Mouse (Mus musculus) kidney, embryonic 15.5 days (tissue): ENCODE results near the gene Ccdc121. TPM values are rescaled to one million over a fixed set of nuclear protein-coding genes. Genes with fewer than 3 reads are reported as not detected.
"Not testable (repeated sequence)": the region's sequence is repeated elsewhere in the genome, so short reads cannot be mapped to it uniquely, and the experiment has no call there.

Source experiments
- ATAC-seq: fragments of 200-750 bp; cut with Nextera tagmentation; replicated peaks from 2 replicates; pipeline ENCODE4 v1.8.0; 2017; ENCODE audit warnings: moderate TSS enrichment; ENCODE audit not compliant: low FRiP score
- H3K27ac ChIP-seq: fragments of 300-500 bp; sonication (generic); 2 replicates; pipeline ENCODE4 v1.5.1; 2015; ENCODE audit warnings: mild to moderate bottlenecking, inconsistent platforms
- H3K27me3 ChIP-seq: fragments of 300-500 bp; sonication (generic); 2 replicates; pipeline ENCODE4 v1.6.1; 2015; ENCODE audit warnings: inconsistent platforms
- H3K36me3 ChIP-seq: fragments of 300-500 bp; sonication (generic); 2 replicates; pipeline ENCODE4 v1.6.1; 2015; ENCODE audit warnings: inconsistent platforms
- H3K4me1 ChIP-seq: fragments of 300-500 bp; sonication (generic); 2 replicates; pipeline ENCODE4 v1.6.1; 2015; ENCODE audit warnings: inconsistent platforms
- H3K4me2 ChIP-seq: fragments of 300-500 bp; sonication (generic); 2 replicates; pipeline ENCODE4 v1.6.1; 2015; ENCODE audit warnings: moderate library complexity, mild to moderate bottlenecking, inconsistent platforms
- H3K4me3 ChIP-seq: fragments of 300-500 bp; sonication (generic); replicated peaks from 2 replicates; pipeline ENCODE4 v1.5.1; 2015; ENCODE audit warnings: mild to moderate bottlenecking, inconsistent platforms
- H3K9ac ChIP-seq: fragments of 300-500 bp; sonication (generic); 2 replicates; pipeline ENCODE4 v1.6.1; 2015; ENCODE audit warnings: mild to moderate bottlenecking, inconsistent platforms
- H3K9me3 ChIP-seq: fragments of 300-500 bp; sonication (generic); replicated peaks from 2 replicates; pipeline ENCODE4 v1.6.1; 2016; ENCODE audit warnings: inconsistent platforms
- WGBS: fragments of 180-500 bp; shearing (Covaris S2); methylation state at CpG from one replicate; pipeline ENCODE4 v1.1.7; 2015; ENCODE audit warnings: mixed read lengths; 5-methylcytosine and 5-hydroxymethylcytosine counted together
- polyA plus RNA-seq: library from polyadenylated mRNA; unstranded; fragments of >200 nt; fragmentation: Nextera tagmentation; extraction: Ambion mirVana; gene quantifications from 2 replicates; pipeline ENCODE4 v1.2.1, GENCODE M21; 2015

The Ccdc121 gene
- polyA plus RNA-seq, 1 experiment from 2014 or later, result 0.08 TPM

DNA sequence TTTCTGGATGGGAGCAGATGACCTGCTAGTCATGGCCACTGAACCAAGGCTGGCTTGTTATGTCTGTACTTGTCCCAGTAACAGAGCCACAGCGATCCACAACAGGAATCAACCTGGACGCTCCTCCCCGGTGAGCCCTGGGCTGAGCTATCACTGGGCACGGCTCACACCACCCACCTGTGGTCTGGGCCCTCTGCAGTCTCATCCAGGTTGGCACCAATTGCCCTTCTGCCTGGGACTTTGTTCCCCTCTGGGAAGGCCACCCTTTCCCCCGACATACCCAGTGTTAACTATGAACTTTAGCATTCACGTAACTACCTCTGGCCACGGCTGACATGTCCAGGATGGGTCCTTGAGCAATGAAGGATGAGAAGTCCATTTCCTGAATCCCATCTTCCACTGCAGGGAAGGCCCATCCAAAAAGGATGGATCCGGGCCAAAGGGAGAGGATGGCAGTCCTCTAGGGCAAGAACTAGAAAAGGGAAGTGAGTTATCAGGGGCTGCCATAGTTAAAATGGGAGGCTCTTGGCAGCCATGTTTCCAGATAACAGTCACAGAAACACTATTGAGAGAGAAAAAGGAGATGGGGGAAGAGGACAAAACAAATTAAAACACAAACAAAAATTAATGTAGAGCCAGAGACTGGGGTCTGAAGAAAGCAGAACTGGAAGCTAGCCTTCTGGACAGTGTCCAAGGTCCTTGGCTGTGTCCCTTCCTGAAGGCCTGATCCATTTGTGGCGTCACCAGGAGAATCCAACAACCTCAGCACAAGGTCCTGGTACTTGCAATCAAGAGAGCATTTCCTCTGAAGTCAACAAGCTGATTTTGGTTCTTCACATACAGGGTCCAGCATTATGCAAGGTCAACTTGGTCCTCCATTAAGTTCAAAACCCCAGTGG lies 26.6 kb upstream of the Ccdc121 start:
- Histone ChIP-seq H3K4me3 (no peak overlapping the region), H3K36me3 (no peaks in the 10 kb centered on the region), H3K9ac (no peak overlapping the region), H3K4me1 (peaks cover 40% of the 10 kb centered on the region), H3K4me2 (no peak overlapping the region), H3K9me3 (no peaks in the 10 kb centered on the region), H3K27me3 (no peaks in the 10 kb centered on the region), H3K27ac (no peak overlapping the region)
- ATAC-seq, result no peak
- WGBS, result 91% methylated on average over 9 of the region's 9 CpGs

DNA sequence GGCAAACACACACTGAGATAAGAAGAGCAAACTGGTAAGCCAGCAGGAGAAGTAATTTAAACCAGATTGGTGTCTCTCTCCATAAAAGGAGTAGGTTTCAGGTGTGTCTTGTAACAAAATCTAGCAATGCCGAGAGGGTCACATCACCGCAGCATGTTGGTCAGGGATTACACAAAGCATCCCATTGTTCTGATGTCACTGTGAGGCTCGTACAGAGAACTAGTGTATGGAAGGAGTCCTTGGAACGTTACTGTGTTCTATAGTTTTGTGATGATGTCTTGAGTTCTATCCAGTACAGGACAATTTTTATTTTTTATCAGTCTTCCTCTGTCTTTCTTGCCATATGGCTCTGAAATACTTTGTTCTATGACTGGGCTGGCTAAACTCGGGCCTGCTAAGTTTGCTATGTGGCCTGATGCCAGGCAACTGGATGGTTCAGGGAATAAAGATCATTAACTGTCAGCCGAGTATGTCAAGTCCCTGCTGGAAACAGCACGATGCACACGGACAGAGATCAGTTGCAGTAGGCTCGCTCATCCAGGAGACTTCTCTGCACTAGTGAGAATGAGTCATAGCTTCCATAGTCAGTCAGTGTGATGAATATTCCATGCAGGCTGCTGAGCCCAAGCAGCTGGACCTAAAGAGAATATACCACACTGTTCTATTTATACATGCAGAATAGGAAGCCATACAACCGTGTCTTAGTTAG lies 24.1 kb upstream of the Ccdc121 start:
- H3K36me3 ChIP-seq, result no peaks in the 10 kb centered on the region
- H3K9me3 ChIP-seq, result no peaks in the 10 kb centered on the region
- WGBS, result 30% methylated on average over 10 of the region's 10 CpGs
- H3K9ac ChIP-seq, result no peak overlapping the region
- H3K4me1 ChIP-seq, result peaks cover 34% of the 10 kb centered on the region
- H3K4me3 ChIP-seq, result no peak overlapping the region
- H3K4me2 ChIP-seq, result no peak overlapping the region
- no peaks in the 10 kb centered on the region for H3K27me3 ChIP-seq
- ATAC-seq, result 0 out of 2 replicates have a peak, but pooled peaks have one; percentile 20
- peak overlapping the region; percentile 45 for H3K27ac ChIP-seq

DNA sequence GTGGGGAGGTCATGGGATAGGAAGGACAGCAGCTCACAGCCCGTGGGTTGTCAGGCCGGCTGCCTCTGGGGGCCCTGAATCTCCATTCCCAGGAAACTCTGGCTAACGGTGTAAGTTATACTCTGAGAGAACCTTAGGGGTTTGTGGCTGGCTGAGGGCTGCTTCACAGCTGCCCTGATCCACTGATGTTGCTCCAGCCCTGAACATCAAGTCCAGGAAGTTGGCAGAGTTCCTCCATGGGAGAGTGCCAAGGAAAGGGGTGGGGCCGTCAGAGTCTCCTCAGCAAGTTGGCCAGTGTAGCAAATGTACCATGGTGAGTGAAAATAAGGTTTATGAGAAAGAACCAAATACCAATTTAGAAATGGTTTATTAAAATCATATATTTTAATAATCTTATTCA lies 18.1 kb upstream of the Ccdc121 start:
- 52% methylated on average over 4 of the region's 4 CpGs for WGBS
- no peaks in the 10 kb centered on the region for H3K9me3 ChIP-seq
- no peaks in the 10 kb centered on the region for H3K27me3 ChIP-seq
- no peak for ATAC-seq
- peaks cover 22% of the 10 kb centered on the region for H3K4me1 ChIP-seq
- H3K36me3 ChIP-seq, result no peaks in the 10 kb centered on the region
- no peak overlapping the region for H3K27ac ChIP-seq
- H3K4me3 ChIP-seq, result no peak overlapping the region
- H3K4me2 ChIP-seq, result no peak overlapping the region
- H3K9ac ChIP-seq, result no peak overlapping the region

DNA sequence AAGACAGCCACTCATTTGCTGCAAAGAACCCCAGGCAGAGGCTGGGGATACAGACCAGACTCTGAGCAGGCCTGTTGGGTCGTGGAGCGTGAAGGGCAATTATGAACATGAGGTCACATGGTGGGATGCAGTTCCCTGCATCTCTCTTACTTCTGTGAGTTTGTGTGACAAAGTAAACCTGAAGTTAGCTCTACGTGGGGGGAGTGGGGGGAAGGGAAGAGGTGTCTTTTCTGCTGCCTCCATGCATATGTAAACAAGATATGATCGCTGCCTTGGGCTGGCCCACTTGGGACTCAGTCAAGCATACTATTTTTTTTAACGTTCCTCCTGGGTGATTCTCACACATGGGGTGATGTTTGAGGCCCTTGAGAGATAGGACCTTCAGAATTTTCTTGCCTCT lies 14.7 kb upstream of the Ccdc121 start:
- H3K36me3 ChIP-seq, result no peaks in the 10 kb centered on the region
- 34% methylated on average over 5 of the region's 5 CpGs for WGBS
- H3K27me3 ChIP-seq, result no peaks in the 10 kb centered on the region
- no peak overlapping the region for H3K4me3 ChIP-seq
- ATAC-seq, result 0 out of 2 replicates have a peak, but pooled peaks have one; percentile 40
- H3K4me1 ChIP-seq, result peaks cover 32% of the 10 kb centered on the region
- H3K9me3 ChIP-seq, result no peaks in the 10 kb centered on the region
- no peak overlapping the region for H3K27ac ChIP-seq
- H3K9ac ChIP-seq, result no peak overlapping the region
- H3K4me2 ChIP-seq, result no peak overlapping the region

DNA sequence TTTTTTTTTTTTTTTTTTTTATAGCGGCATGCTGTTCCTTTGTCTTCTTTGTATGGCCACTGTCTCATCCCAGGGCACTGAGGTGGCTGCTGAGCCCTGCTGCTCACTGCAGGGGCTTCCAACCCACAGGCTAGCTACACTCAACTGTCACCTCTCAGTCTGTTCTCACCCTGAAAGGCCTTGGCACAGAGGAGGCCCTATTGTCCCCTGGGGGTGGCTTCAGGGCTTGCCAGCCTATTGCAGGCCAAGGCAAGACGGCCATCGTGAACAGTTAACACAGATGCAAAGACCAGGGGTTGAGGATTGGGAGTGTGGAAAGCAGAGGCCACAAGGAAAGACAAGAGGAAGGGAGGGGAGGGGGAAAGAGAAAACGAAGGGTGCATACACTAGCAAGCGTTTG lies 12.6 kb upstream of the Ccdc121 start:
- H3K4me2 ChIP-seq, result no peak overlapping the region
- H3K9me3 ChIP-seq, result no peaks in the 10 kb centered on the region
- H3K4me3 ChIP-seq, result no peak overlapping the region
- H3K9ac ChIP-seq, result no peak overlapping the region
- no peaks in the 10 kb centered on the region for H3K27me3 ChIP-seq
- WGBS, result 78% methylated on average over 5 of the region's 5 CpGs
- peaks cover 30% of the 10 kb centered on the region for H3K4me1 ChIP-seq
- ATAC-seq, result no peak
- no peak overlapping the region for H3K27ac ChIP-seq
- H3K36me3 ChIP-seq, result no peaks in the 10 kb centered on the region

DNA sequence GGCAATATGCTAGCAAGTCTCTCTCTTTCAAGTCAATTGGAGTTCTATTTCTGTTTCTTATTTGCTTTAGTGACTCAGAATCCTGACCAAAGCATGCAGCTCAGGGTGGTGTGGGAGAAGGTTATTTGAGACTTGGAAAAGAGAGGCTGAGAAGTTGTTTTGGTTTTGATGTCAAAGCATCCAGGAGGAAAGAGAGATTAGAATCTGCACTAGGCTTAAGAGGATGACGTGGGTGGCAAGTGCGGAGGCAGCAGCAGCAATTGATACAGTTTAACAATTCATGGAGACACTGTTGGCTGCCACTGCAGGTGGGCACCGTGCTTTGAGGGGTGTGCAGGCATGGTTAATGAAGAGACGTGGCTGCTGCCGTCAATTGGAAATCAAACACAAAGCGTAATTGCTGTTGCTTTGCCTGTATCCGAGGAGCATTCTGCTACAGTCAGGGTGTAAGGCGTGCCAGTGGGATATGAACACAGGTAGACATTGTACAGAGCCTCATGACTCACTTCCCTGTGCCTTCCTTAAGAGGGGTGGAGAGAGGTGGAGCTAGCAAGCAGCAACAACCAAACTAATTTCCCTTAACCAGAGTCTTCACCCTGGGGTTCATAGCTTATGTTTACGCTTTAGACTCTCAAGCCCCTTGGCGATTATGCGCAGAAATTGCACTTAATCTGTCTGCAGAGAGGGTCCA lies 10.3 kb upstream of the Ccdc121 start:
- no peak overlapping the region for H3K9ac ChIP-seq
- no peak overlapping the region for H3K4me2 ChIP-seq
- H3K27me3 ChIP-seq, result no peaks in the 10 kb centered on the region
- no peaks in the 10 kb centered on the region for H3K9me3 ChIP-seq
- H3K4me3 ChIP-seq, result no peak overlapping the region
- H3K4me1 ChIP-seq, result peaks cover 23% of the 10 kb centered on the region
- H3K36me3 ChIP-seq, result no peaks in the 10 kb centered on the region
- peak overlapping the region; percentile 25; the same call in 1 of the 2 replicates for H3K27ac ChIP-seq
- no peak for ATAC-seq
- 59% methylated on average over 11 of the region's 11 CpGs for WGBS

DNA sequence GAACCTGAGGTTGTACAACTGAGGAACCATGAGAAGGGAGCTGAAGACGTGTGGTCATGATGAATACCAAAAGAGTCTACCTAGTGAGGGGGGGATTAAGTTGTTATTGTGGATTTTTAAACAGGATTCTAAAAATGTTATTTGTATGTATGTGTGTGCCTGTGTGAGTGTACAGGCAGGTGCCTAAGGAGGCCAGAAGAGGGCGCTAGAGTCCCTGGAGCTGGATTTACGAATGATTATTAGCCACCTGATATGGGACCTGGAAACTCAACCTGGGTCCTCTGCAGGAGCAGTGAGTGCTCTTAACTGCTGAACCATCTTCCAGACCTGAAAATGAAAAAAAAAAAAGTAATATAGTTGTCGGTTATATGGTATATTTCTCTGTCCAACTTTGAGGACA lies 7.9 kb upstream of the Ccdc121 start:
- no peak overlapping the region for H3K9ac ChIP-seq
- H3K36me3 ChIP-seq, result no peaks in the 10 kb centered on the region
- H3K4me3 ChIP-seq, result no peak overlapping the region
- no peak overlapping the region for H3K27ac ChIP-seq
- H3K9me3 ChIP-seq, result no peaks in the 10 kb centered on the region
- no peaks in the 10 kb centered on the region for H3K27me3 ChIP-seq
- peaks cover 13% of the 10 kb centered on the region; the same call in 1 of the 2 replicates for H3K4me1 ChIP-seq
- WGBS, result 85% methylated on average over 4 of the region's 4 CpGs
- ATAC-seq, result no peak
- H3K4me2 ChIP-seq, result no peak overlapping the region

DNA sequence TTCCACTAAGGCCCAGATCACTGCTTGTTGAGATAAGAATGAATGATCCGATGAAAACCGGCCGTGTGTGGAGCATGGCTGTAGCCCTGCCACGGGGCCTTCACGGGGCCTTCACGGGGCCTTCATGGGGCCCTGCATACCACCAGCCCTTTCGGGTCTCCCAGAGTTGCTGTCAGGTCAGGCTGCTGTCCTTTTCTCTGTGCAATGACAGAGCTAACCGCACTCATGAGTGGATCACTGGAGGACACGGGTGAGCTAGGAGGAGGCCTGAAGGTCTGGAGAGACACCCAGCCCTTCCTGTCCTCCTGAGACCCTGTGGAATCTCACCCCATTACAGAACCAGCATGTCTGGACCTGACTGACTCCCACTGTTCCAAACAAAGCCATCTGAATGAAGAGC lies 6.8 kb upstream of the Ccdc121 start:
- H3K4me1 ChIP-seq, result peaks cover 13% of the 10 kb centered on the region; the same call in 1 of the 2 replicates
- ATAC-seq, result no peak
- no peak overlapping the region for H3K27ac ChIP-seq
- no peaks in the 10 kb centered on the region for H3K27me3 ChIP-seq
- no peak overlapping the region for H3K4me3 ChIP-seq
- 84% methylated on average over 9 of the region's 9 CpGs for WGBS
- no peak overlapping the region for H3K4me2 ChIP-seq
- H3K9me3 ChIP-seq, result no peaks in the 10 kb centered on the region
- H3K9ac ChIP-seq, result no peak overlapping the region
- H3K36me3 ChIP-seq, result no peaks in the 10 kb centered on the region

DNA sequence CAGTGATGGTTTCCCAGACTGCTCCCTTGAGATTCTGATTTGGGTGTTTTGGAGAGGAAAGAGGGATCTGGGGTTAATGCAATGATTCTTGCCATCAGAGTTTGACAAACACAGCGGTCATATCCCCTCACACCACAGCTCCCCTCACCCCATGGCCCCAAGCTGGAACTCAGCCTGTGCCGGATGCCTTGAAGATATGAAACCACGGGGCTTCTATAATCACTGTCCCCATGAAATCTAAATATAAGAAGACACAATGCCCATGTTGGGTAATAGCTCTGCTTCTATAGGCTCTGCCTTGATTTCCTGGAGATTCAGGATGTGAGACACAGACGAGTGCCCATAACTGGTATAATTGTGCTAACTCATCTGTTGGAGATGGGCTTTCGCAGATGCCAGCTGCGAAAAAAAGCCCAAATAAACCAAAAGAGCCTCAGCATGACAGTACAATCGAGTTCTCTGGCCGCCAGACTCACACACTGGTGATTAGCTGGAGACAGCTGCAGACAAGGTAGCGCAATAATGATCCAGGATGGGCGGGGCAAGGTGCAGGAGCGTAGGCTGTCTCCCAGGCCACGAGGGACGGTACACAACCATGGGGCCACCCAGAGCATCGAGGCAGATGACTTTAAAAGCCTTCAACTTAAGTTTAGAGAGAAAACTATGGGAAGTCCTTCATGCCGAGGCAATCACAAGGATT lies 1.3 kb upstream of the Ccdc121 start:
- no peak overlapping the region for H3K4me2 ChIP-seq
- no peak overlapping the region for H3K9ac ChIP-seq
- no peak overlapping the region for H3K4me3 ChIP-seq
- H3K4me1 ChIP-seq, result no peaks in the 10 kb centered on the region
- no peaks in the 10 kb centered on the region for H3K36me3 ChIP-seq
- H3K27ac ChIP-seq, result no peak overlapping the region
- no peaks in the 10 kb centered on the region for H3K27me3 ChIP-seq
- WGBS, result 77% methylated on average over 15 of the region's 15 CpGs
- ATAC-seq, result no peak
- H3K9me3 ChIP-seq, result no peaks in the 10 kb centered on the region

DNA sequence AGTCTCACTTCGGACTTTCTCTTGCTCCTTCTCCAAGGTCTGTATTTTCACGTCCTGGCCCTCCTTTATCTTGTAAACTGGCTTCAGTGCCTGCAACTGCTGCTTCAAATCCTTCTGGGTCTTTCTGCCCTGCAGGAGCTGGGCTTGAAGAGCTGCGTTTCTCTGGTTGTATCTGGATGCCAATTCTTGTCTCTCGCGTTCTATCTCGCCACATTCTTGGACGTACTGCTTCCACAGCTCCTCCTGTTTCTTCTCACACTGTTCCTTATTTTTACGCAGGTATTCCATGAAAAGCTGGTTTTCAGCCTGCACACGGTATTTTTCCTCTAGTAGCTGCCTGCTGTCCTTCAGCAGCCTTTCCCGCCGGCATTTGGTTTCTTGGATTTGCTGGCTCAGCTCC lies 396 bp downstream of the Ccdc121 start:
- not testable (repeated sequence) for H3K4me2 ChIP-seq, H3K9me3 ChIP-seq, ATAC-seq, H3K4me1 ChIP-seq, H3K4me3 ChIP-seq, H3K36me3 ChIP-seq, H3K9ac ChIP-seq, H3K27me3 ChIP-seq, H3K27ac ChIP-seq
- WGBS, result 76% methylated on average over 11 of the region's 11 CpGs

DNA sequence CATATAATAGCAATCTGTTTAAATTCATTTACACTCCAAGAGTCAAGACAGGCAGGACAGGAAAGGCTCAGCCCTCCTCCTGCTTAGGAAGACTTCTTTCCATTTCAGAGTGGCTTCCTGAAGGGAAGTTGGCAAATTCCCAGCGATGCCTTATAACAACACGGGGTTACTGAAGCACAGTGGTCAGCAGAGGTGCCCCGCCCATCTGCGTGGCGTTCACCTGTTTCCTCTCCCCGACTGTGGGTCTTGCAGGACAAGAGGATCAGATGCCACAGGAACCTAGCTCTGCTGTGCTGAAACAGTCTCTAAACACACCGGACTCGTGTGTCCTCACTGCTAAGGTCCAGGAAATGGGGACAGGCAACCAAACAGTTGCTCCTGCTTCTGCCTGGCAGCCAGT lies 5.9 kb downstream of the Ccdc121 start:
- Histone ChIP-seq H3K9ac (no peak overlapping the region), H3K9me3 (no peaks in the 10 kb centered on the region), H3K4me2 (0 out of 2 replicates have a peak overlapping the region, but pooled peaks have one; percentile 24), H3K4me3 (no peak overlapping the region), H3K27ac (no peak overlapping the region), H3K4me1 (peaks cover 9% of the 10 kb centered on the region; the same call in 1 of the 2 replicates), H3K36me3 (no peaks in the 10 kb centered on the region), H3K27me3 (no peaks in the 10 kb centered on the region; the same call in 1 of the 2 replicates)
- ATAC-seq, result peak; percentile 49
- 36% methylated on average over 8 of the region's 8 CpGs for WGBS
